Mouse (Mus musculus): ENCODE measurements around the gene Dnajb14. TPM values are rescaled to one million over a fixed set of nuclear protein-coding genes. Genes with fewer than 3 reads are reported as not detected.
A peak's percentile ranks its signal among the peaks of the same experiment; 100 is the strongest.

Gene Dnajb14
- polyA plus RNA-seq, 1 experiment from 2014 or later: 9.0 TPM

- Histone ChIP-seq H3K4me3 (ENCODE audit: low read depth, low read length) (peak overlapping the region; percentile 92), H3K9me3 (ENCODE audit: control insufficient read depth, low read length) (no peaks in the 10 kb centered on the region), H3K27me3 (replicated peaks; ENCODE audit: control insufficient read depth, insufficient read depth, low read length) (no peaks in the 10 kb centered on the region), H3K4me2 (peak overlapping the region; percentile 63), H3K4me1 (replicated peaks; ENCODE audit: control insufficient read depth, insufficient read depth, low read length) (peaks cover 16% of the 10 kb centered on the region), H3K27ac (ENCODE audit: low read depth, low read length) (peak overlapping the region; percentile 100), H3K9ac (ENCODE audit: low read depth, low read length) (peak overlapping the region; percentile 99), H3K36me3 (ENCODE audit: control insufficient read depth, insufficient read depth, low read length) (peaks cover 6% of the 10 kb centered on the region; the same call in 1 of the 2 replicates)
- WGBS: under 1% methylated on average over 69 of the region's 74 CpGs
- peak; percentile 48 for ATAC-seq (replicated peaks; ENCODE audit: low FRiP score)
- peak; percentile 89 for DNase-seq (ENCODE audit: low spot score)
Observed at GRCm38 (mm10) chr3:137864988-137865982, 2.2 kb upstream of the Dnajb14 start.

DNA sequence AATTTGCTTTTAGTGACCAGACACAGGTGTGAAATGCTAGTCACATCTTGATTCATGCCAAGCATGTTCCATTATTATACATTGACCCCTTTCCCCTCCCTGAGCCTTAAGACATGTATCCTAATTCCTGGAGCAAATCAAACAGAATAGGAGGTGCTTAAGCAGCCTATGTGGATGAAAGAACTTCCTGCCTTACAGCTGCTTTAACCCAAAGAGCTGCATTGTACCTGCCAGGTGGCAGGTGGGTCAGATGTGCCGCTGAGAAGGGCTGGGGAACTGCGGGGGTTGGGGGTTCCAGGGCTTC is 390 bp upstream of the Dnajb14 start:
- WGBS: 8% methylated on average over 2 of the region's 2 CpGs
- H3K9me3 ChIP-seq (ENCODE audit: control insufficient read depth, low read length): no peaks in the 10 kb centered on the region
- H3K27ac ChIP-seq (ENCODE audit: low read depth, low read length): peak overlapping the region; percentile 98
- H3K4me2 ChIP-seq: peak overlapping the region; percentile 82
- H3K4me3 ChIP-seq (ENCODE audit: low read depth, low read length): peak overlapping the region; percentile 57
- DNase-seq (ENCODE audit: low spot score) (no peak), ATAC-seq (replicated peaks; ENCODE audit: low FRiP score) (no peak)
- peaks cover 6% of the 10 kb centered on the region; the same call in 1 of the 2 replicates for H3K36me3 ChIP-seq (ENCODE audit: control insufficient read depth, insufficient read depth, low read length)
- peaks cover 16% of the 10 kb centered on the region for H3K4me1 ChIP-seq (replicated peaks; ENCODE audit: control insufficient read depth, insufficient read depth, low read length)
- H3K9ac ChIP-seq (ENCODE audit: low read depth, low read length): peak overlapping the region; percentile 69
- no peaks in the 10 kb centered on the region for H3K27me3 ChIP-seq (replicated peaks; ENCODE audit: control insufficient read depth, insufficient read depth, low read length)

GRCm38 (mm10) chr3:137868094-137868913 is 829 bp downstream of the Dnajb14 start:
- ATAC-seq (replicated peaks; ENCODE audit: low FRiP score) (peak; percentile 6), DNase-seq (ENCODE audit: low spot score) (no peak)
- H3K4me2 ChIP-seq: peak overlapping the region; percentile 82
- peak overlapping the region; percentile 57 for H3K4me3 ChIP-seq (ENCODE audit: low read depth, low read length)
- H3K36me3 ChIP-seq (ENCODE audit: control insufficient read depth, insufficient read depth, low read length): peaks cover 9% of the 10 kb centered on the region; the same call in 1 of the 2 replicates
- H3K27me3 ChIP-seq (replicated peaks; ENCODE audit: control insufficient read depth, insufficient read depth, low read length): no peaks in the 10 kb centered on the region
- WGBS: 3% methylated on average over 22 of the region's 26 CpGs
- peaks cover 15% of the 10 kb centered on the region for H3K4me1 ChIP-seq (replicated peaks; ENCODE audit: control insufficient read depth, insufficient read depth, low read length)
- H3K9me3 ChIP-seq (ENCODE audit: control insufficient read depth, low read length): no peaks in the 10 kb centered on the region
- H3K27ac ChIP-seq (ENCODE audit: low read depth, low read length): peak overlapping the region; percentile 98
- H3K9ac ChIP-seq (ENCODE audit: low read depth, low read length): peak overlapping the region; percentile 69

- H3K4me2 ChIP-seq: peak overlapping the region; percentile 82; the same call in 1 of the 2 replicates
- WGBS: 95% methylated on average over 9 of the region's 9 CpGs
- H3K9me3 ChIP-seq (ENCODE audit: control insufficient read depth, low read length): no peaks in the 10 kb centered on the region
- DNase-seq (ENCODE audit: low spot score) (no peak), ATAC-seq (replicated peaks; ENCODE audit: low FRiP score) (no peak)
- H3K4me3 ChIP-seq (ENCODE audit: low read depth, low read length): no peak overlapping the region
- H3K36me3 ChIP-seq (ENCODE audit: control insufficient read depth, insufficient read depth, low read length): peaks cover 9% of the 10 kb centered on the region; the same call in 1 of the 2 replicates
- H3K27me3 ChIP-seq (replicated peaks; ENCODE audit: control insufficient read depth, insufficient read depth, low read length): no peaks in the 10 kb centered on the region
- peaks cover 11% of the 10 kb centered on the region for H3K4me1 ChIP-seq (replicated peaks; ENCODE audit: control insufficient read depth, insufficient read depth, low read length)
- no peak overlapping the region for H3K27ac ChIP-seq (ENCODE audit: low read depth, low read length)
- no peak overlapping the region for H3K9ac ChIP-seq (ENCODE audit: low read depth, low read length)
Observed at GRCm38 (mm10) chr3:137869395-137869794, 1.9 kb downstream of the Dnajb14 start.

DNA sequence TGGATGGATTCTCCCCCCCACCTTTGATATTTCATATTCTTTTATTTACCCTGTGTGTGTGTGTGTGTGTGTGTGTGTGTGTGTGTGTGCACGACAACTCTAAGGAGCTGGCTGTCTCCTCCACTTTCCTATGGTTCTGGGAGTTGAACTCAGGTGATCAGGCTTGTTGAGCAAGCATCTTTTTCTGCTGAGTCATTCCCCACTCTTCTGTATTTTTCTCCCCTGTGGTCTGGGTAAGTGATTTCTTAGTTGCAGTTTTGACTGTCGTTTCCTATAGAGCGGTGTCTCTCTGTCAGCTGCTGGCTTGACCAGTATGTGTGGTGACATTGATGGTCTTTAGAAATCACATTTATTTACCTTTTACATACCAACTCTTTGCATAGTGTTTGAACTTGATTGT is 11.8 kb downstream of the Dnajb14 start:
- no peaks in the 10 kb centered on the region; the same call in 1 of the 2 replicates for H3K4me1 ChIP-seq (replicated peaks; ENCODE audit: control insufficient read depth, insufficient read depth, low read length)
- no peak overlapping the region for H3K4me2 ChIP-seq
- no peaks in the 10 kb centered on the region for H3K9me3 ChIP-seq (ENCODE audit: control insufficient read depth, low read length)
- no peak overlapping the region for H3K4me3 ChIP-seq (ENCODE audit: low read depth, low read length)
- H3K27ac ChIP-seq (ENCODE audit: low read depth, low read length): no peak overlapping the region
- peak; percentile 20 for DNase-seq (ENCODE audit: low spot score)
- ATAC-seq (replicated peaks; ENCODE audit: low FRiP score): no peak; the same call in 1 of the 2 replicates
- no peak overlapping the region for H3K9ac ChIP-seq (ENCODE audit: low read depth, low read length)
- 65% methylated on average over 3 of the region's 3 CpGs for WGBS
- H3K36me3 ChIP-seq (ENCODE audit: control insufficient read depth, insufficient read depth, low read length): no peaks in the 10 kb centered on the region
- no peaks in the 10 kb centered on the region for H3K27me3 ChIP-seq (replicated peaks; ENCODE audit: control insufficient read depth, insufficient read depth, low read length)

DNA sequence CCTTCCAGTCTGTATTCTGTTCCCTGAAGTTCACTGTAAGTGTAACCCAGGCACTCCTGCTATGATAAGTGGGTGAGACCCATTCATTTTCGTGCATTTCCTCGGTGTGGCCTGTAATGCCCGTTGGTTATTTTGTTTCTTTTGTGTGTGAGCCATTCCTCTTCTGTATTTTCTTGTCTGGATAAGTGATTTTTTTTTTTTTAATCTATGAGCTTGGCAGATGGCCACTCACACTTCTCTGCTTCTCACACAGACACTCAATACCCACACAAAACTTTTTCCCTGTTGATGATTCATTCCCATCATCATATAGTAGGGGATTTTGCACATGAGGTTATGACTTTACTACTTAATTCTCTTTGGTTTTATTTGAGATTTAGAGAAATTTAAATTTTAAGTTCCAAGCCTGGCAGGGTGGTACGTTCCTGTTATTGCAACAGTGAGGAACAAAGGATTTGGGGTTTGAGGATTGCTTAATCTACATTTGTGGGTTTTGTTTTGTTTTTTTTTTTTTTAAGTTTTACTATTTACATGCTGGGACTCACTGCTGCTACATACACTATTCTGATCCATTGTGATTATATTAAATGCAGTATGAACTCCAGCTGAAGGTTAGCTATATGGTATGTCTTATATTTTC is 12.8 kb downstream of the Dnajb14 start:
- ATAC-seq (replicated peaks; ENCODE audit: low FRiP score) (no peak), DNase-seq (ENCODE audit: low spot score) (peak; percentile 15)
- H3K9ac ChIP-seq (ENCODE audit: low read depth, low read length): no peak overlapping the region
- no peak overlapping the region for H3K4me2 ChIP-seq
- 89% methylated on average over 4 of the region's 4 CpGs for WGBS
- no peaks in the 10 kb centered on the region for H3K27me3 ChIP-seq (replicated peaks; ENCODE audit: control insufficient read depth, insufficient read depth, low read length)
- no peaks in the 10 kb centered on the region for H3K36me3 ChIP-seq (ENCODE audit: control insufficient read depth, insufficient read depth, low read length)
- no peaks in the 10 kb centered on the region for H3K9me3 ChIP-seq (ENCODE audit: control insufficient read depth, low read length)
- no peak overlapping the region for H3K4me3 ChIP-seq (ENCODE audit: low read depth, low read length)
- no peak overlapping the region for H3K27ac ChIP-seq (ENCODE audit: low read depth, low read length)
- H3K4me1 ChIP-seq (replicated peaks; ENCODE audit: control insufficient read depth, insufficient read depth, low read length): no peaks in the 10 kb centered on the region; the same call in 1 of the 2 replicates

- H3K27ac ChIP-seq (ENCODE audit: low read depth, low read length): no peak overlapping the region
- no peak for ATAC-seq (replicated peaks; ENCODE audit: low FRiP score)
- 91% methylated on average over 5 of the region's 5 CpGs for WGBS
Observed at GRCm38 (mm10) chr3:137881093-137881492, 13.6 kb downstream of the Dnajb14 start.

DNA sequence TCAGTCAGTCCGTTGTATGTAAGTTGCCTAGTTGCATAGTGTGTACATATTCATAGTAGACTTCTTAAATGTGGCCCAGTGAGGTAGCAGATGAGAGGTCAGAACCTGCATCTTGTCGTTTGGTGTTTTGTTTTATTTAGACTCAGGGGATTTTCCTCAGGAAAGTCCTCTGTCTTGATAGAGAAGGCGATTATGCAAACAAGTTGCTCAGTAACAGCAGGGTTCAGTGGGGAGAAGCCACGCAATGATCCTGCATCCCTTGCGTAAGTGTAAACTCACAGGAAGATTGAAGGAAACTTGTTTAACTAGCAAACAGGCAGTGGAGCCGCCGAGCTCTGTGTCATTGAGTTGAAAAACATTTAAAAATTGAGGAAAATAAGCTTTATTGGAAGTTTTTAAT is 20.5 kb downstream of the Dnajb14 start:
- no peaks in the 10 kb centered on the region for H3K4me1 ChIP-seq (replicated peaks; ENCODE audit: control insufficient read depth, insufficient read depth, low read length)
- 75% methylated on average over 7 of the region's 7 CpGs for WGBS
- H3K27ac ChIP-seq (ENCODE audit: low read depth, low read length): no peak overlapping the region
- H3K4me2 ChIP-seq: no peak overlapping the region
- H3K4me3 ChIP-seq (ENCODE audit: low read depth, low read length): no peak overlapping the region
- H3K36me3 ChIP-seq (ENCODE audit: control insufficient read depth, insufficient read depth, low read length): peaks cover 7% of the 10 kb centered on the region; the same call in 1 of the 2 replicates
- ATAC-seq (replicated peaks; ENCODE audit: low FRiP score): no peak
- H3K9me3 ChIP-seq (ENCODE audit: control insufficient read depth, low read length): no peaks in the 10 kb centered on the region
- H3K9ac ChIP-seq (ENCODE audit: low read depth, low read length): no peak overlapping the region
- DNase-seq (ENCODE audit: low spot score): no peak
- H3K27me3 ChIP-seq (replicated peaks; ENCODE audit: control insufficient read depth, insufficient read depth, low read length): no peaks in the 10 kb centered on the region

More at GRCm38 (mm10) chr3:137881093-137881492, 13.6 kb downstream of the Dnajb14 start:
- H3K36me3 ChIP-seq (ENCODE audit: control insufficient read depth, insufficient read depth, low read length): no peaks in the 10 kb centered on the region
- H3K27me3 ChIP-seq (replicated peaks; ENCODE audit: control insufficient read depth, insufficient read depth, low read length): no peaks in the 10 kb centered on the region
- no peak overlapping the region for H3K4me3 ChIP-seq (ENCODE audit: low read depth, low read length)
- H3K9me3 ChIP-seq (ENCODE audit: control insufficient read depth, low read length): no peaks in the 10 kb centered on the region
- no peak overlapping the region for H3K9ac ChIP-seq (ENCODE audit: low read depth, low read length)
- DNase-seq (ENCODE audit: low spot score): no peak
- H3K4me1 ChIP-seq (replicated peaks; ENCODE audit: control insufficient read depth, insufficient read depth, low read length): no peaks in the 10 kb centered on the region; the same call in 1 of the 2 replicates
- no peak overlapping the region for H3K4me2 ChIP-seq

All from liver, embryonic 11.5 days (tissue).